Mouse (Mus musculus): ENCODE data around the gene Ccnyl1.

GRCm38 (mm10) chr1:64744616-64745015 is 54.4 kb downstream of the Ccnyl1 start:
- TF ChIP-seq CTCF (conservative IDR thresholded peaks at IDR 0.05; ENCODE audit: insufficient read depth, insufficient read length, low read depth, low read length), result no peak
- TF ChIP-seq POLR2A (IDR thresholded peaks at IDR 0.05; ENCODE audit: low read depth, low read length), result no peak

All from kidney, adult 2 months (tissue).